Mouse (Mus musculus): ENCODE results near the gene Epb41.

Gene Epb41

DNA sequence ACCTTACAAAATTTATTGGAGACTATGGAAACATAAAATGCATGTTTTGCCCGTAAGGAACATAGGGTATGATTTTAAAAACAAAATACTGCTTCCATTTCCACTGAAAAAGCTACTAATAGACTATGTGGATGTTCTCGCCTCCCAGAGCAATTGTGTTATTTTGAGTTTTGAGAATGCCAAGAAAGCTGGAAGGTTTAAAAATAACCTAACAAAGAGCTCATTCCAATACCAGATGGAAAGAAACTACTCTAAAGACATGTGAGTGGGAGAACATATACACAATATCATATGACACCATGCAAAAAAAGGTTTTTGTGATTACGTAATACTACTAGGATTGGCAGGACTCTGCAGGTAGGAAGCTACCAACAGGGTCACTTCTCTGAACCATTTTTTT lies 31.4 kb downstream of the Epb41 start:
- no peak for DNase-seq

DNA sequence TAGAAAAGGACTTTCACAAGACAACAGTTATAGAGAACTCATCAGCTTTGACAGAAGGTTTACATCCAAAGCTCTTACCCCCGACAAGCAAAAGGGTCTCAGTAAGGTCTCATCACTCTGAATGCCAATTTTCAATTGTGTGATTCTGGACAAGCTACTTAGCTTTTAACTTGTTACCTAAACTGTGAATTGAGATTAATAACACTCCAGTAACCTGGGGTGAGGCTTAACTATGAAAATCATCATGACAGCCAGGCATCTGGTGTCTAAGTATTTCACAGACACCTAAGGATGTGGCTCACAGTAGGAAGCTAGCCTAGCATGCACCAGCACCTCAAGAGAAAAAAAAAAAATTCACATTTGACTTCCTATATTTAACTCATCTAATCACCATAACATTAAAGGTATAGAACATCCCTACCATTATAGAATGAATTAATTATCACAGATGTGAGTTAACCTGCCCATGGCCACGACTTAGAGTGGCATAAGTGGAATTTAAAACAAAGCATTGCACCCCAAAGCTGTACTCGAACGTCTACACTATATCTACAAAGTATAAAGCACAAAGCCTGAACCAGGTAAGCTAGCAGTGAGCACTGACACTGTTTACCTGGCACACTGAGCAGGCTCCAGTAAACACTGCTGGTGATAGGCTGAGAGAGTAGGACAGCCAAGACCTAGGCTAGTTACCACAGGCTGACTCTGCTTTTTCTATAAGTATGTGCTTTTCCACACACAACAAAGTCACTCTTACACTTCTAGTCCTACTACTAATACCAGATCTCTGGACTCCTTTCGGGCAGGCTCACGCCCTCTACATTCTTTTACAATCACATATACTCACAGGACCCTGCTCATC lies 33.4 kb downstream of the Epb41 start:
- DNase-seq, result no peak

DNA sequence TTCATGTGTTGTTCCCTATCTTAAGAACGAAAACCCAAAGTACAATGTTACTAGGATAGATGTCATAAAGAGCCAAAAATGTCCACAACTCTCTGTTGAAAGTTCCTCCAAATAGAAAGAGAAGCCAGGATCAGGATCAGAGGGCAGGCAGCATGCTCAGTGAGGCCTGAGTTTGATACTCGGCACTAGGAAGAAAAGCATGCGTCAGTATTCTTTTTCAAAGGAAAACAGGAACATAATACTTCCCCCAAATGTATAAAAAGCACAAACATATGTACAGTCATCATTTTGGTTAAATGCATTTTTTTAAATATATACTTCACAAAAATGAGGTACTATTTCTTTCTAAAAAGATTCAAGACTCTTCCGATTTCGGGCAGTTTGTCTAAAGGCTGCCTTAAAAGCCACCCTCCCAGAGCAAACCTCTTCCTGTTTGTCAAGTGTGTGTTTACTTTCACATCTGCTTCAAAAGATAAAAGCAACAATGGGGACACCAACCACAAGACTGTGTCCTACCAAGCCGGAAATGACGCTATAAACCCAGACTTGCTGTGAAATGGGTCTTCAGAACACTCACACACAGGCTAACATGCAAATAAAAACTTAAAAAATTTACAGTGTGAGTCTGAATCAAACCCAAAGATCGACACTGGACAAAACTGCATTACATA lies 35.0 kb downstream of the Epb41 start:
- peak; percentile 57 for DNase-seq

DNA sequence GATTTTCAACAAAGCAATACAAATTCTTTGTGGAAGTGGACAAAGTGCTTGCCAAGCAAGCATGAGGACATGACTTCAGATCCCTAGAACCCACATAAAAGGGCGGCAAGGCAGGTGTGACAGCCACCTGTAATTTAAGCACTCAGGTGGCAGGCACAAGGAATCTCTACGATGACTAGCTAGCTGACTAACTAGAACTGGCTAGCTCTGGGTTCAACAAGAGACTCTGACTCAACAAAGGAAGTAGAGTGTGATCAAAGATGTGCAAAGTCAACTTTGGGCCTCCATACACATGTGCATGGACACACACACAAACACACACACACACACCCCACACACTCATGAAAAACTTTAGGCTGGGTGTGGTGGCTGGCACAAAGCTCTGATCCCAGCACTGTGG lies 35.6 kb downstream of the Epb41 start:
- DNase-seq, result no peak

DNA sequence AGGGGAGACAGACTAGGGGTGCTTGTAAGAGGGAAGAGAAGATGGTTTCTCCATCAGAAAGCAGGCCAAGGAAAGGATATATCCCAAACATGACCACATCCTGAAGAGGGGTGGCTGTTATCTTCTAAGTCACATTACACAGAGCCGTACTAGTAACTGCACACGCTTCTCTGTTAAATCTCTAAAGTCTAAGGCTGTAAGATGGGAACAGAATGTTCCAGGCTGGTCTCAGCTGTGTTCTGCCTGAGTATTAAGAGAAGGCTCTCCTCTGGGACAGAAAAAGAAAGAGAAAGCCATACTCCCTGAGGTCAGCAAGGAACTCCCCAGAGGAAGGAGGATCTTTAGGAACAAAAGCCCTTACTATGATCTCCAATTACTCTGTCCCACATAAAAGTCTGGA lies 36.3 kb downstream of the Epb41 start:
- no peak for DNase-seq

DNA sequence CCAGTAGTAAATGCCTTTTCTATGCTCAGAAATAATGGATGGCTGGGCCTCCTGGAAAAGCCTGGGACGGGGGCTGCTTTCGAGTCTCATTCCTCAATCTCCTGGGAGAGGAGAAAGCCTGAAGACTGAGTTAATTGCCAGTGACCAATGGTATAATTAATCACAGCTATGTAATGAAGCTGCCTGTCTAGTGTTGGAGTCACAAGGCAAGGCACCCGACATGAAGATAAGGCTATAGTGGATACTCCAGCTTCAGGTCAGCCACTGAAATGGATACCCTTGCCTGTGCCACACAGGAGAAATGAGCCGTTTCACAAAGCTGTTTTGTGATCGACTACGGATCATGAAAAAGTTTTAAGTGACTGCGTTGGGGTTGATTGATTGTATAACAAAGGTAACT lies 37.1 kb downstream of the Epb41 start:
- no peak for DNase-seq

DNA sequence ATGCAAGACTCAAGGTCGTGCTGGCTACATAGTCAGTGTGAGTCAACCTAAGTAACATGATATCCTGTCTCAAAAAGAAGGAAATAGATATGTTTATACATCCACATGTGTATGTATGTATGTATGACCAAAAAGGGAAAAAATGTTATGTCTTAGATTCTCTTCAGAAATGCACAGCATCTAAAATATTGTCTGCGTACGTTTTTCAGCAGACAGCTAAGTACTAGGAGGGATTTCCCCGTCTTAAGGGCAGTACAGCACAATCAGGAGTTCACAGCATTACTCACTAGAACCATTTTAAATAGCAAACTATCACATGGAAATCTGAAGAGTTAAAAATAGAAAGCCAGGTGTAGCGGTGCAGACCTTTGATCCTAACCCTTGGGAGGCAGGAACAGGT lies 38.0 kb downstream of the Epb41 start:
- no peak for DNase-seq

DNA sequence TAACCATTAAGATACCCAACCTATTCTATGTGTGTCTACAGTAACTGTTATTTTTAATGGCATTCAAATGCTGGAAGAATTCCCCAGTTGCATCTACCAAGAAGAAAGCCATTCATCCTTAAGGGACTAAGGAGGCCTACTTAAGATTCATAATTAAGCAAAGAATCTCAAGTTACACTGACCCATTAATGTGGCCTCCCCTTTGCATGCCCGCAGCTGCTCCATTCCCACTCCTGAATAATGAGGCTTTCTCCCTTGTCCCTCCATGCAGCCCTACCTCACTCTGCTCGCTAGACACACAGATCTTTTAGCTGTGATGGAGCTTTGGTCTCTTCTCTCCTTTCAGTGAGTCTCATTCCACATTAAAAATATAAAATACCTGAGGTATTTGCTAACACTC lies 40.9 kb downstream of the Epb41 start:
- no peak for DNase-seq

DNA sequence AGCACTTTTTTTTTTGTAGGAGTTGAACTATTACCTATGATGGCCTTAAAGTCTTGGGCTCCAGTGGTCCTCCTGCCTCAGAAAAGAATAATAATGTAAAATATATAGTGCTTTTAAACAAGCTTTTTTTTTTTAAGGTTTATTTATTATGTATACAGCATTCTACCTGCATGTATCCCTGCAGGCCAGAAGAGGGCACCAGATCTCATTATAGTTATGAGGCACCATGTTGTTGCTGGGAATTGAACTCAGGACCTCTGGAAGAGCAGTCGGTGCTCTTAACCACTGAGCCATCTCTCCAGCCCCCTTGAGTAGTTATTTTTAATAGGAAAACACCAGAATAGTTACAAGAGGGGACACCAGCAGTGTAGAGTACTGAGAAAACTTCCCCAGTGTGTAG lies 41.9 kb downstream of the Epb41 start:
- no peak for DNase-seq

DNA sequence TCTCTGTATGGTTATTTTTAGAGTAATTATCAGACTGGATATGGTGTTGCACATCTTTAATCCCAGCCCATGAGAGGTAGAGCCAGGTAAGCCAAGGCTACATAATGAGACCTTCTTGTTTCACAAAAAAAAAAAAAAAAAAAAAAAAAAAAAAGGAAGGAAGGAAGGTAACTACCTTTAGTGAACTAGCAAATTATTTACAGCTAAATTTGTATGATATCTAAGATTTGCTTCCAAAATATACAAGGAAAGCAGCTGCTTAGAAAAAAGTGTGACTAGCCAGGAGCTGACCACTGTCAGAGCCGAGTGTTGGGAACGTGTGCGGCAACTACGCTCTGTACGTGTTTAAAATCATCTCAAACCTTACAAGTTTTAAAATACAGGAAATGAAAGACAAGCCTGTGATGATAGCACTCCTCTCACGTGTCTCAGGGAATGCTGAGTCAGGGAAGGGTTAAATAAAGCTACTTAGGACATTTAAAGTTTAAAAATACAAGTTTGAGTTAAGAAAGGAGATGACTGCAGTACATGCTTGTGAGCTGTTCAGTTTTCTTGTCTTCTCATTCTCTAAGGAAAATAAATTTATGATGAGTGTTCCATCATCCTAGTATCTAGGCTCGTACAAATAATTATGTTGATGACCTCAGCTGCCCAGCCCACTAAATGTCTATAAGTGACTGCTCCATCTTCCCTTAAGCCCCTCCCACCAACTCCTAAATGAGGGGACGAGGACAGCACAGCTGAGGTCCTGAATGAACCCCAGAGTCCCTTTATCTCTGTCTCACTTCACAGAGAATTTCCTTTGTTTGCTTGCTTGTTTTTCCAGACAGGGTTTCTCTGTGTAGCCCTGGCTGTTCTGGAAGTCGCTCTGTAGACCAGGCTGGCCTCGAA lies 45.0 kb downstream of the Epb41 start:
- no peak for DNase-seq

DNA sequence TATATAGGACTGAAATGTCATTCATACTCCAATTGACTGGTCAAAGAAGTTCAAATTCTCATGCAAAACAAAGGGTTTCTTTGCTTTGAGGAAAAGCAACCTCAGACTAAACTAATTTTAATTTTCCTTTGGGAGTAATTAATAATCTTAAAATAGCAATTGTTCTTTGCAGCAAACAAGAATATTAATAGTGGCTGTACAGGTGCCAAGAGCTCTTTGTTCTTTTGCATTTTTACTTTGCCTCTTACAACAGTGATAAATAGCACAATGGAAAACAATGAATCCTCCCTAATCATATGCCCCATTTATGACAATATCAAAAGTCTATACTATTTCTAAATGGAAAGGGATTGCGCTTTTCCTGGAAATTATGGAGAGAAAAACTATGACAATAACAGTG lies 47.3 kb downstream of the Epb41 start:
- DNase-seq, result no peak

DNA sequence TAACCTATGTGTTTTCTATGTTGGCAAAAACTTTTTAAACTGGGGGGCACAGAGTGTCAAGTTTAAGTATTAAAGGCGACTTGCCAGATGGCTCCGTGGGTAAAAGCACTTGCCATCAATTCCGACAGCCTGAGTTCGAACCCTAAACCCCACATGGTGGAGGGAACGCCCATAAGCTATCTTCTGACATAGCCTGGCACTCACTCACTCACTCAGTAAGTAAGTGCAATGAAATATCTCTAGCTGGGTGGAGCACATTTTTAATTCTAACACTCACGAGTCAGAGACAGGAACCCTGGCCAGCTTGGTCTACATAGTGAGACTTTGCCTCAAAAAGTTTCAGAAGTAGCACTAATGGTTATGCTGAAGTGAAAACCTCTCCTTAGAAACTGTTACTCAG lies 48.0 kb downstream of the Epb41 start:
- DNase-seq, result no peak

DNA sequence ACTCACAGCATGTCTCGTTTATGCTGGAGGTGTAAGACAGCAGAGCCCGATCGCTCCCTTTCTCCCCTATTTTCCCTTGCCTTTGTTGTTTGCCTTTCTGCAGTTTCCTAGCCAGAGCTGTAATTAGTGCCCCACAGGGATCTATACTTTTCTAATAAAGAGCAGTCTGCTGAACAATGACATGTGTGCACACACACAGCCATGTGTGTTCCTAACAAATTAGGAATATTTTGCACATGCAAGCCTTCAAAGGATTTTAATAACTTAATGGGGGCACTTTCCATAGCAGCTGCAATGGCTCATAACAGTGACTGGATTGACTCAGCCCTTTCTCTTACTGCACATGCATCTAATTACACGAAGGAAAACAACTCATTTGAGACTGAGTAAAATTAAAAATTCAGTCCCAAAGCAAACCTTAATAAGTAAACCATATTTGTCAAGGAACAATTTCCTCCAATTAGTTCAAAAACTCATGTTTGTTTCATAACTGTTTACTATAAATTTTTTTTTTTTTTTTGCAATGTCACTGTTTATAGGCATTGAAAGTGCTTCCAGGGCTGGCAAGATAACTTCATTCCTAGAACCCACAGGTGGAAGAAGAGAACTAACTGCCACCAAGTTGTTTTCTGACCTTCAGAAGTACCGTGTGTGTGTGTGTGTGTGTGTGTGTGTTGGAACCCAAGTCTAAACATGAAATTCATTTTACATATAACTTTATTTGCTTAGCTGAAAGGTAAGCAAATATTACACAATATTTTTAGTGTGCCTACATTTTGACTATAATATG lies 49.2 kb downstream of the Epb41 start:
- DNase-seq, result no peak

DNA sequence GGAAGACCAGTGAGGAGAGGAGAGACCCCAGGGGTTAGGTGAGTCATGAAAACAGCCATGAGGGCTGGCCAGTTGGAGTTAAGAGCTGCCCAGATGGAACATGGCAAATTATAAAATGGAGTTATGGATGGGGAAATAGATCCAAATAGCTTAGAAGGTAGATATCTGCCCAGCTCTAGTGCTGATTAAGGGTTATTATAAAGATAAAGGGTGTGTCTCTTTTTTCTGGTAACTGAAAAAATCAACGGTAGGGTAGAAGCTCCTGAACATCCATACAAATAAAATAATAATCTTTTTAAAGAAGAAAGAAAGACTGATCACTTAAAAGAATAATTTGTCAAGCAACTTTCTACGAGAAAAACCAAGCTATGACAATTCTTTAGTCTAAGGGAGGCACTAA lies 49.9 kb downstream of the Epb41 start:
- DNase-seq, result no peak

DNA sequence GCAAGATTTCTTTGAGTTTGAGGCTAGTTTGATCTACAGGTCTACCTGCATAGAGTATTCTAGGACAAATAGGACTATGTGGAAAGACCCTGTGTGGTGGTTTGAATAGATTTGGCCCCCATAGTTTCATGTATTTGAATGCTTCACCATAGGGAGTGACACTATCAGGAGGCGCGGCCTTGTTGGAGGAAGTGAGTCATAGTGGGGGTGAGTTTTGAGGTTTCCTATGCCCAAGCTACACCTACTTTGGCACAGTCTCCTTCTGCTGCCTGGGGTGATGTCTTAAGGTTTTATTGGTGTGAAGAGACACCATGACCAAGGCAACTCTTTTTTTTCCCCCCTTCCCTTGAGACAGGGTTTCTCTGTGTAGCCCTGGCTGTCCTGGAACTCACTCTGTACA lies 51.3 kb downstream of the Epb41 start:
- DNase-seq, result no peak

DNA sequence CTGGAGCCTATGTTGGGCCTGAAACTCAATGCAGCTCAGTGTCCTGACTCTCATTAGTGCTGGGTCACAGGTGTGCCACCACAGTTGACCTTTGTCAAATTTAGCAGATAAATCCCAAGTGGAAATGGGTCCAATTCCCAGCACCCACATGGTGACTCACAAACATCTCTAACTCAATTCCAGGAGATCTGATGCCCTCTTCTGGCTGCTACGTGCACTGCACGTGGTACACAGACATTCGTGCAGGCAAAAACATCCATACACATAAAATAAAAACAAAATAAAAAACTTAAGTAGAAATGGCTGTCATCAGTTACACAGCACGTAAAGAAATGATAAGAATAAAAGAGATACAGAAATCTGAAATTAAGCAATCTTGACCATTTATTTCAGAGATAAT lies 52.5 kb downstream of the Epb41 start:
- no peak for DNase-seq

DNA sequence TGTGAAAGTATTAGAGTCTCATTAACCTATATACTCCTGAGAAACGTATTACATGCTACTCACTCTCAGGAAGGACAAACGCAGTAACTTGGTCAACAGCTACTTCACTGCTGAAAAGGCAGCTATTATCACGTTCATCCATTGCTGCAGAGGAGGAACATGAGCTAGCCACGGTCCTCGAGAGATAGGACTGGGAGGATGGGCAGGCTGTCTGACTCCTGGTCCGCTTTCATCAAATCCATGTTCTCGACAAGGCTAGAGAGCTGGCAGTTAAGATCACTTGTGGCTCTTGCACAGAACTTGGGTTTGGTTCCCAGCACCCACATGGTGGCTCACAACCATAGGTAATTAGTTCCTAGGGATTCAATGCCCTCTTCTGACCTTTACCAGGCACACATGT lies 53.2 kb downstream of the Epb41 start:
- DNase-seq, result no peak

DNA sequence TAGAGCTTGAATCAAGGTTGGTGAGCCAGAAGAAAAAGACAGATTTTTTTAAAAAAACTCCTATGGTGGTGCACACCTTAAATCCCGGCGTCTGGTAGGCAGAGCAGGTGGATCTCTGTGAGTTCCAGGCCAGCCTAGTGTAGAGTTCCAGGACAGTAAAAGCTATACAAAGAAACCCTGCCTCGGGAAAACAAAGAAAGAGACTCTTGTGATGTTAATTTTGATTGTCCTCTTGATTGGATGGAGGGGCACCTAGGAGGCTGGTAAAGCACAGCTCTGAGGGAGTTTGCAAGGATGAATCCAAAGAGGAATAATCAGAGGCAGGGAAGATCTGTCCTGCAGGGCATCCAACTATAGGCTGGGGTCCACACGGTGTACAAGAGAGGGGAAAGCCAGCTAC lies 56.6 kb downstream of the Epb41 start:
- no peak for DNase-seq

DNA sequence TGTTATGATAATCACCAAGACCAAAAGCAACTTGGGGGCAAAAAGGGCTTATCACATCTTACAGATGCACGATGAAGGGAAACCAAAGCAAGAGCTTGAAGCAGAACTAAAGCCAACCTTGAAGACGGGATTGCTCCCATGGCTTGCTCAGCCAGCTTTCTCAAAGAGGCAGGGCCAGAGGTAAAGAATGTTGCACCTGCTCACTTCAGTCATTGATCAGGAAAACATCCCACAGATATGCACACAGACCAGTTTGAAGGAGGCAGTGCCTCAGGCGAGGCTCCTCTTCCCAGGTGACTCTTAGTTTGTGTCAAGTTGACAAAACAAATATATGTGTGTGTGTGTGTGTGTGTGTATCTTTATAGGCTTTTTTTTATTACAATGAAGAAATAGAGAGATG lies 59.7 kb downstream of the Epb41 start:
- DNase-seq, result no peak

DNA sequence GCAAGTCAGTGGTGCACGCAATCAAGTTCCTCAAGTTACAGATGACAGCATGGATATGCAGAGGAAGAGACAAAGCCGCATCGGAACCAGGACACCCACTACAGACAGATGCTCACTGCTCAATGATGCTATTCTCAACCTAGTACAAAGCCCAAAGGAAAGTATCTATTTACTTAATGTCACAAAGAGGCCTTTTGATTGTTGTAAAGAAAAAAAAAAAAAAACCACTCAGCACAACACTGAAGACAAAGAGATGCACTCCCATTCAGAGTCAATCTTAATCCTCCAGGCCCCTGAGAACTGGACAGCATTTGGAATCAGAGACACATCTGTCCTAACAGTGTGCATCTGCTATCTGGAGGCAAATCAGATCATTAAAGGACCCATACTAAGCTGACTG lies 63.5 kb downstream of the Epb41 start:
- no peak for DNase-seq

DNA sequence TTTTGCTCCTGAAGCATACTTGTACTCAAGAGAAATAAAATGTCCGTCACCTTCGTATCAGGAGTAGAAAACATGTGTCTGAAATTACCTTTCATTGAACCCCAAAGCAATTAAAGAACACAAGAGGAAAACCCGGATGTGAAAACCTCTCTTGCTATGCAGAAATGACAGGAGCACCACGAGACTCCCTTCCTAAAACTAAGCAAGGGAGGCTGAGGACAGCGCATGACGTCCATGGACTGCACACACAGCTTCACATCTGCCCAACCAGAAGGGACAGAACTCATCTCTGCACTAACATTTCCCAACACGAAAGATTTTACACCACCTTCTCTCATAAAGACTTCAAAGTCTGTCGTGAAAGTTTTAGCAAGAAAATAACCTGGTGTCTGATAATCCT lies 64.7 kb downstream of the Epb41 start:
- no peak for DNase-seq

DNA sequence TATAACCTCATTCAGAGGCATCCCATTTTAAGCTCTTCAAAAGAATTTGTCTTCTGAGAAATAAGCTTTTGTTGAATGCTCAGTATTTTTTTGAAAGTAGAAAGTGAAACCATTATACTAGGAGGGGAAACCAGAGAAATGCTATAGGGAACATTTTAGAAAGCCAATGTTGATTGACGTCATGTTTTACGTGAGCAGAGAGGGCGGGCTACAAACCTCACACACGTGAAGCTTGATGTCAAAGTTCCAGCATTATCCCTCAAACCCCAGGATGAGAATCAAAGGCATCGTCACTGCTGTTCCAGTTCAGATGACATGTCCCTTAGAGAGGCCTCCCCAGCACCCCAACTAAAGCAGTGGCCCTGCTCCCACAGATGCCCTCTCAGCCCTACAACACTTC lies 66.9 kb downstream of the Epb41 start:
- no peak for DNase-seq

DNA sequence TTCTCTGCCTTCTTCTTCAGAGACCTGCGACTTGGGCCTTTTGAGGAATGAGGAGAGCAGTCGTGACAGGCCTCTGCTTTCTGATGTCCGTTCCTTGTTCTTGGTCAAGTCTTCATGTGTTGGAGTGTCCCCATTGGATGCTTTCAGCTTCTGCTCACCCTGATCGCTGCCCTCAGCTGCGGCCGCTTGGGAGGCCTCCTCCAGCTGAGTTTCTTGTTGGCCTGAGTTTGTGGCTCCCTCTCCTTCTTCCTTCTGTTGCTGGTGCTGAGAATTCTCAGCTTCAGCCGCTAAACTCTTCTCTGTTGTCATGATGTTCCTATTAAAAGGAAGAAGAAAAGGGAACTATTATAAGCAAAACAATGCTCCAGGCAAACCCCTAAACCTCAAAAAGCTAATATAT lies 68.0 kb downstream of the Epb41 start:
- DNase-seq, result no peak

All from layer of hippocampus, adult 9-11 months (tissue).